Mouse (Mus musculus) ES-E14 (cell line): ENCODE measurements around the gene Smarcc1.

ENCODE experiments used
- CHD2 ChIP-seq: IDR thresholded peaks from 2 replicates; pipeline ENCODE4 v1.6.1; 2014; ENCODE audit warnings: mild to moderate bottlenecking, low read depth, low read length, inconsistent platforms
- HCFC1 ChIP-seq: IDR thresholded peaks from 2 replicates; pipeline ENCODE4 v1.6.1; 2012; ENCODE audit warnings: low read length, inconsistent platforms, borderline replicate concordance; ENCODE audit not compliant: insufficient read depth
- ZC3H11A ChIP-seq: IDR thresholded peaks from 2 replicates; pipeline ENCODE4 v1.6.1; 2012; ENCODE audit warnings: low read depth, mild to moderate bottlenecking, inconsistent platforms, low read length, borderline replicate concordance

- TF ChIP-seq ZC3H11A (no peak), HCFC1 (no peak), CHD2 (no peak)
Observed at GRCm38 (mm10) chr9:110229112-110229511, 111.6 kb downstream of the Smarcc1 start.
